Mouse (Mus musculus): ENCODE results near the gene Palm2.

GRCm38 (mm10) chr4:57725569-57725968, 291.5 kb downstream of the Palm2 start:
- no peak for TF ChIP-seq CTCF (IDR thresholded peaks at IDR 0.05; ENCODE audit: low read depth)
- no peak for TF ChIP-seq EP300 (IDR thresholded peaks at IDR 0.05; ENCODE audit: low read depth)

All from liver, embryonic 14.5 days (tissue).